Mouse (Mus musculus): ENCODE measurements around the gene St6galnac5. TPM values are rescaled to one million over a fixed set of nuclear protein-coding genes. Genes with fewer than 3 reads are reported as not detected.

St6galnac5 gene
- polyA plus RNA-seq, 1 experiment from 2014 or later, result 1.1 TPM

GRCm38 (mm10) chr3:152874431-152875355, 107.4 kb downstream of the St6galnac5 start:
- H3K4me1 ChIP-seq (ENCODE audit: control insufficient read depth, insufficient read depth, low read length), result no peaks in the 10 kb centered on the region
- no peaks in the 10 kb centered on the region for H3K27me3 ChIP-seq (ENCODE audit: control insufficient read depth, insufficient read depth, low read length)
- H3K9ac ChIP-seq (ENCODE audit: low read depth, low read length), result no peak overlapping the region
- H3K27ac ChIP-seq (ENCODE audit: low read depth, low read length), result no peak overlapping the region
- H3K9me3 ChIP-seq (ENCODE audit: control insufficient read depth, low read length), result no peaks in the 10 kb centered on the region
- WGBS, result 90% methylated on average over 17 of the region's 17 CpGs
- no peaks in the 10 kb centered on the region for H3K36me3 ChIP-seq (ENCODE audit: control insufficient read depth, insufficient read depth, low read length)
- H3K4me3 ChIP-seq (ENCODE audit: low read length), result no peak overlapping the region
- ATAC-seq (ENCODE audit: low FRiP score, low TSS enrichment), result no peak
- H3K4me2 ChIP-seq (replicated peaks; ENCODE audit: low read depth, low read length), result no peak overlapping the region

DNA sequence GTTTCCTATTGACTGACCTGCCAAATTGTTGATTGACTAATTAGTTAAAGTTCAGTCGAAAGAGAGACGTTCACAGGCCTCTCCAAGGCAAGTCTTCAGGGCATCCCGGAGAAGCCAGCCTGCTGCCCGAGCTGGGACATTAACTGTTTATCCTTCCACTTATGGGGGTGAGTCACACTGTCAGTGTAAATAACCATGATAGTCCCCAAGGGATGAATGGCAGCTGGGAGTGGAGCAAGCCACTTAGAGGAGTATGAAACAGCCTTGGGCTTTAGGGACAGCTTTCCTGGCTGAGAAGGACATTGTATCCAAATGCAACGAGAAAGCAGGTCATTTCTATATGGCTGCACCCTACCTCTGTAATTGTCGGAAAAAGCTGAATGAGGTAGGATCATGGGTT, 109.5 kb downstream of the St6galnac5 start:
- Histone ChIP-seq H3K4me1 (ENCODE audit: control insufficient read depth, insufficient read depth, low read length) (no peaks in the 10 kb centered on the region), H3K9me3 (ENCODE audit: control insufficient read depth, low read length) (no peaks in the 10 kb centered on the region), H3K27ac (ENCODE audit: low read depth, low read length) (no peak overlapping the region), H3K27me3 (ENCODE audit: control insufficient read depth, insufficient read depth, low read length) (no peaks in the 10 kb centered on the region), H3K9ac (ENCODE audit: low read depth, low read length) (no peak overlapping the region), H3K36me3 (ENCODE audit: control insufficient read depth, insufficient read depth, low read length) (no peaks in the 10 kb centered on the region), H3K4me2 (replicated peaks; ENCODE audit: low read depth, low read length) (no peak overlapping the region), H3K4me3 (ENCODE audit: low read length) (no peak overlapping the region)
- 35% methylated on average over 6 of the region's 6 CpGs for WGBS
- no peak for ATAC-seq (ENCODE audit: low FRiP score, low TSS enrichment)

DNA sequence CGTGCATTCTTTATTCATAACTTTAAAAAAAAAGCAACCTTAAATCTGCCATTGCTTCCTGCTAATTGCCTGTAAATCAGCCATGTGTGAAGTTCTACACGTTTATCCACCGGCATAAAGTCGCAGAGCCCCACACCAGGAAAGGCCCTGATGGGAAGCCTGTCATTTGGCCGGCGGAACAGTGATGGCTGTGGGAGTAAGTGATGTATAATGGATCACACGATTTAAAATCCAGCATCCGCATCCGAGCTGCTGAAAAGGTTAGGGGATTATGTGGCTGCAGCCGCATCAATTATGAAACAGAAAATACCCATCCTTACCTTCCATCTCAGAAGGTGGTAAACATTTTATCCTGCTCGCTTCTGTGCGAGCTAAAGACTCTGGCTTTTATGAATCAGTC, 110.0 kb downstream of the St6galnac5 start:
- H3K9me3 ChIP-seq (ENCODE audit: control insufficient read depth, low read length), result no peaks in the 10 kb centered on the region
- no peak overlapping the region for H3K27ac ChIP-seq (ENCODE audit: low read depth, low read length)
- no peak overlapping the region for H3K4me2 ChIP-seq (replicated peaks; ENCODE audit: low read depth, low read length)
- H3K4me1 ChIP-seq (ENCODE audit: control insufficient read depth, insufficient read depth, low read length), result no peaks in the 10 kb centered on the region
- WGBS, result 34% methylated on average over 12 of the region's 12 CpGs
- no peaks in the 10 kb centered on the region for H3K36me3 ChIP-seq (ENCODE audit: control insufficient read depth, insufficient read depth, low read length)
- no peak overlapping the region for H3K4me3 ChIP-seq (ENCODE audit: low read length)
- ATAC-seq (ENCODE audit: low FRiP score, low TSS enrichment), result no peak
- no peak overlapping the region for H3K9ac ChIP-seq (ENCODE audit: low read depth, low read length)
- H3K27me3 ChIP-seq (ENCODE audit: control insufficient read depth, insufficient read depth, low read length), result no peaks in the 10 kb centered on the region

GRCm38 (mm10) chr3:152867654-152868525, 114.2 kb downstream of the St6galnac5 start:
- Histone ChIP-seq H3K27ac (ENCODE audit: low read depth, low read length) (no peak overlapping the region), H3K4me2 (replicated peaks; ENCODE audit: low read depth, low read length) (no peak overlapping the region), H3K9ac (ENCODE audit: low read depth, low read length) (no peak overlapping the region), H3K4me3 (ENCODE audit: low read length) (no peak overlapping the region), H3K9me3 (ENCODE audit: control insufficient read depth, low read length) (no peaks in the 10 kb centered on the region; the same call in 1 of the 2 replicates), H3K4me1 (ENCODE audit: control insufficient read depth, insufficient read depth, low read length) (no peaks in the 10 kb centered on the region), H3K27me3 (ENCODE audit: control insufficient read depth, insufficient read depth, low read length) (no peaks in the 10 kb centered on the region), H3K36me3 (ENCODE audit: control insufficient read depth, insufficient read depth, low read length) (no peaks in the 10 kb centered on the region)
- 56% methylated on average over 12 of the region's 12 CpGs for WGBS
- ATAC-seq (ENCODE audit: low FRiP score, low TSS enrichment), result no peak

- Histone ChIP-seq H3K27ac (ENCODE audit: low read depth, low read length) (no peak overlapping the region), H3K4me1 (ENCODE audit: control insufficient read depth, insufficient read depth, low read length) (no peaks in the 10 kb centered on the region), H3K4me3 (ENCODE audit: low read length) (no peak overlapping the region), H3K9ac (ENCODE audit: low read depth, low read length) (no peak overlapping the region), H3K4me2 (replicated peaks; ENCODE audit: low read depth, low read length) (no peak overlapping the region), H3K27me3 (ENCODE audit: control insufficient read depth, insufficient read depth, low read length) (no peaks in the 10 kb centered on the region), H3K9me3 (ENCODE audit: control insufficient read depth, low read length) (no peaks in the 10 kb centered on the region; the same call in 1 of the 2 replicates), H3K36me3 (ENCODE audit: control insufficient read depth, insufficient read depth, low read length) (no peaks in the 10 kb centered on the region)
- WGBS, result 70% methylated on average over 22 of the region's 22 CpGs
- ATAC-seq (ENCODE audit: low FRiP score, low TSS enrichment), result no peak
Measured at GRCm38 (mm10) chr3:152866035-152866965, 115.7 kb downstream of the St6galnac5 start.

- Histone ChIP-seq H3K36me3 (ENCODE audit: control insufficient read depth, insufficient read depth, low read length) (no peaks in the 10 kb centered on the region), H3K27me3 (ENCODE audit: control insufficient read depth, insufficient read depth, low read length) (no peaks in the 10 kb centered on the region), H3K9me3 (ENCODE audit: control insufficient read depth, low read length) (no peaks in the 10 kb centered on the region; the same call in 1 of the 2 replicates), H3K27ac (ENCODE audit: low read depth, low read length) (no peak overlapping the region), H3K9ac (ENCODE audit: low read depth, low read length) (no peak overlapping the region), H3K4me2 (replicated peaks; ENCODE audit: low read depth, low read length) (no peak overlapping the region), H3K4me1 (ENCODE audit: control insufficient read depth, insufficient read depth, low read length) (no peaks in the 10 kb centered on the region), H3K4me3 (ENCODE audit: low read length) (no peak overlapping the region)
- no peak for ATAC-seq (ENCODE audit: low FRiP score, low TSS enrichment)
- WGBS, result 67% methylated on average over 1 of the region's 1 CpGs
Measured at GRCm38 (mm10) chr3:152861978-152862377, 120.1 kb downstream of the St6galnac5 start.

DNA sequence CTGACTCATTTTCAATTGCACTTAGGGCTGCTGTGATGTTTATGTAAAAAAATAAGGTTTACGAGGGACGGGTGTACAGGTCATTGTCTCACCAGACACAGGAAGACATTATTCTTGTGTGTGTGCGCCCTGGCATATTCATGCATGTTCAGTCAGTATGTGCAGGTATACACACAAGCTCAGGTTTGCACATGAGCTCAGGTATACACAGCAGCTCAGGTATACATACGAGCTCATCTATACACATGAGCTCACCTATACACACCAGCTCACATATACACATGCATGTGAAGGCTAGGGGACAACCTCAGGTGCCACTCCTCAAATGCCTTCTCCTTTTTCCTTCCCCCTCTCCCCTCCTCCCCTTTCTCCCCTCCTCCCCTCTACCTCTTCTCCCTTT, 120.6 kb downstream of the St6galnac5 start:
- no peak for ATAC-seq (ENCODE audit: low FRiP score, low TSS enrichment)
- WGBS, result 41% methylated on average over 4 of the region's 4 CpGs
- Histone ChIP-seq H3K9me3 (ENCODE audit: control insufficient read depth, low read length) (no peaks in the 10 kb centered on the region; the same call in 1 of the 2 replicates), H3K4me1 (ENCODE audit: control insufficient read depth, insufficient read depth, low read length) (no peaks in the 10 kb centered on the region), H3K4me3 (ENCODE audit: low read length) (no peak overlapping the region), H3K9ac (ENCODE audit: low read depth, low read length) (no peak overlapping the region), H3K27me3 (ENCODE audit: control insufficient read depth, insufficient read depth, low read length) (no peaks in the 10 kb centered on the region), H3K27ac (ENCODE audit: low read depth, low read length) (no peak overlapping the region), H3K4me2 (replicated peaks; ENCODE audit: low read depth, low read length) (no peak overlapping the region), H3K36me3 (ENCODE audit: control insufficient read depth, insufficient read depth, low read length) (no peaks in the 10 kb centered on the region)

DNA sequence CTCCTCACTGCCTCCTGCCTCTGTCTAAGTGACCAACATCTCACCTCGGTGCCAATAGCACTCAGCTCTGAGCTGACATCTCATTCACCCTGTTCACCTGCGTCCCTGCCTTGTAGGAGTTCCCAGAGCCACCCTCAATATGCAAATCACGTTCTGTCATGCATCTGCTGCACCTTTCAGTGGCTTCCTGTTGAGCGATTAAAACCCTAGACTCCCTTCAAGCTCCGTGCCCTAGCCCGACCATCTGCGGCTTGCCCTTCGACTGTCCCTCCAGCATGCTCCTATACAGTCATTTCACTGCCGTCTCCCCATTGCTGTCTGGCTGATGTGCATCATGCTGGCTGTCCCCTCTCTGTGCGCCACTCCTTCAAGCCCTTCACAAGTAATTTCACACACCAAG, 126.0 kb downstream of the St6galnac5 start:
- WGBS, result 34% methylated on average over 10 of the region's 10 CpGs
- H3K9ac ChIP-seq (ENCODE audit: low read depth, low read length), result no peak overlapping the region

More for the DNA sequence above, 126.0 kb downstream of the St6galnac5 start:
- Histone ChIP-seq H3K9me3 (ENCODE audit: control insufficient read depth, low read length) (no peaks in the 10 kb centered on the region), H3K4me1 (ENCODE audit: control insufficient read depth, insufficient read depth, low read length) (no peaks in the 10 kb centered on the region), H3K4me2 (replicated peaks; ENCODE audit: low read depth, low read length) (no peak overlapping the region), H3K4me3 (ENCODE audit: low read length) (no peak overlapping the region), H3K27ac (ENCODE audit: low read depth, low read length) (no peak overlapping the region), H3K36me3 (ENCODE audit: control insufficient read depth, insufficient read depth, low read length) (no peaks in the 10 kb centered on the region), H3K27me3 (ENCODE audit: control insufficient read depth, insufficient read depth, low read length) (no peaks in the 10 kb centered on the region)
- no peak for ATAC-seq (ENCODE audit: low FRiP score, low TSS enrichment)
